Mouse (Mus musculus): ENCODE measurements around the gene Ush2a. TPM values are rescaled to one million over a fixed set of nuclear protein-coding genes. Genes with fewer than 3 reads are reported as not detected.
A peak's percentile ranks its signal among the peaks of the same experiment; 100 is the strongest.

Ush2a gene
- polyA plus RNA-seq, 1 experiment = 0.19 TPM

DNA sequence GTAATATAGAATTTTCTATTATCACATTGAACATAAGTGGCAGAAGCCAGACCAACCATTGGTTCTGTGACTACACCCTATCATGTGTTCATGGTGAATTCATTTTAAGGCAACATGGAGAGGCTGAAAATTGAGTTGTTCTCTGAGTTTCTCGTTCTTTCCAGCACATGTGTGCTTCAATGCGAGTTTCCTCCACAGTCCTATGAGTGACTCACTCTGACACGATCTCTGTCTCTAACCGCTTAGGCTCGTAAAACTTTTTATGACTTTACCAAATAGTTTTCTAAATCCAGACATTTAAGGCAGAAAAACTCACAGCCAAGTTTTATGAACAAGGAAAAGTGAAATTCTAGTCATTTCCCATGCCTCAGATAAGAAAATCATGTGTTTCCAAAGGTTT lies 597.9 kb downstream of the Ush2a start:
- Histone ChIP-seq H3K27ac (ENCODE audit: insufficient read depth, low read length) (no peak overlapping the region), H3K4me3 (ENCODE audit: insufficient read depth, low read length) (no peak overlapping the region), H3K4me1 (ENCODE audit: control insufficient read depth, insufficient read depth, low read length) (no peaks in the 10 kb centered on the region)
- TF ChIP-seq POLR2A (IDR thresholded peaks at IDR 0.05; ENCODE audit: extremely low read depth, insufficient read depth, low read length) (no peak), CTCF (IDR thresholded peaks at IDR 0.05; ENCODE audit: extremely low read depth, insufficient read depth, low read length) (no peak)

DNA sequence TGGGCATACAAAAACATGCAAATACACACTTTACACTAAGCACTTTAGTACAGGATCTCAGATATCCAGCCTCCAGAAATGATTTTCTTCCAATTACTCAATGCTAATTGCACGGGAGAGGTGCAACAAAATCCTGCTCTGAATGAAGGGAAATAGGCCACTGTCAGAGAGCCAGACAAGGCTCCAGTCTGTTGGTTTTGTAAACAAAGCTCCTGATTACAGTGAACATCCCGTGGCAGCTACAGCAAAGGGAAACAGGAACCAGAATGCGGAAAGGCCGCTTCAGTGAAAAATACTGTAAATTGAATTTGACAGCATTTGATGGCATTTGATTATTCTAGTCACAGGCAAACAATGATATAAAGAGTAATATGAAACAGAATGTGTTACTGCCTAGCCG lies 604.1 kb downstream of the Ush2a start:
- no peak overlapping the region for H3K4me3 ChIP-seq (ENCODE audit: insufficient read depth, low read length)
- TF ChIP-seq CTCF (IDR thresholded peaks at IDR 0.05; ENCODE audit: extremely low read depth, insufficient read depth, low read length) = no peak
- TF ChIP-seq POLR2A (IDR thresholded peaks at IDR 0.05; ENCODE audit: extremely low read depth, insufficient read depth, low read length) = no peak
- no peaks in the 10 kb centered on the region for H3K4me1 ChIP-seq (ENCODE audit: control insufficient read depth, insufficient read depth, low read length)
- no peak overlapping the region for H3K27ac ChIP-seq (ENCODE audit: insufficient read depth, low read length)

DNA sequence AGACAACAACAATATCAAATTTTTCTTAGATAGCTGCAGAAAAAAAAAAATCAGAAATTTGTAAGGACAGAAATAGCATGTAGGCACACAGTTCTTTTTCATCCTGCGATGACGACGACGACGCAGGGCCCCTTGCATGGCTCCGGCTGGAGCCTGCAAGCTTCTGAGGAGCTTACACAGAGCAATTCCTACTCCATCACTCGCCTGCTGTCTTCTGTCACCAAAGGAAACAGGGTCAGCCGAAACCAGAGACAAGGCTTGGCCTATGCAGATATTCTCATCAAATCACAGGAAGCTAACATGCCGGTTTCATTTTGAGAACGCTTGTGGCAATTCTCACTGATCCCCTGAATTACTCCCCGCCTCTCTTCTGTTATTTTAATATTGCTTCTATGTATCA lies 604.7 kb downstream of the Ush2a start:
- TF ChIP-seq CTCF (IDR thresholded peaks at IDR 0.05; ENCODE audit: extremely low read depth, insufficient read depth, low read length) (no peak), POLR2A (IDR thresholded peaks at IDR 0.05; ENCODE audit: extremely low read depth, insufficient read depth, low read length) (no peak)
- Histone ChIP-seq H3K27ac (ENCODE audit: insufficient read depth, low read length) (no peak overlapping the region), H3K4me1 (ENCODE audit: control insufficient read depth, insufficient read depth, low read length) (no peaks in the 10 kb centered on the region), H3K4me3 (ENCODE audit: insufficient read depth, low read length) (no peak overlapping the region)

DNA sequence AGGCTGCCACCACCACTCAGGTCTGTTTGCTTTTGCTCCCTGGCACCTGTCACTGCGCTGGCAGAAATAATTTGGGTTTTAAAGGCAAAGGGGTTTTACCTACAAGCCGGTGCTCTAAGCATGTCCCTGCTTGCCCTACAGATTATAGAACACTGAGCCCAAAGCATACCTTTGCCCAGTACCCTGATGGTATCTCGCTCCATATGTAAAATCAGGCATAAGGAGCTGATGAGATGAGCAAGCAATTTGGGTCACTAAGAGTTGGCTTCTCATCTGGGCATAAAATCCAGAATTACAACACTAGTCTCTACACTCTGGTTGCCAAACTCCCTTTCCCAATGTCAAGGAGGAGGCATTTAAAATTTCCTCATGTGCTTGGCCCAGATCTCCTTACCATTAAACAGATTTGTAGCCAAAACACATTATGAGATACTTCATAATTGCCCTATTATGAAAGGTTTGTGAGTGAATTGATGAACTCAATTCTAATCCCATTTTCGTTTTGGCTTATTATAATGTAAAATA lies 616.8 kb downstream of the Ush2a start:
- Histone ChIP-seq H3K4me1 (ENCODE audit: control insufficient read depth, insufficient read depth, low read length) (no peaks in the 10 kb centered on the region), H3K27ac (ENCODE audit: insufficient read depth, low read length) (no peak overlapping the region), H3K4me3 (ENCODE audit: insufficient read depth, low read length) (no peak overlapping the region)
- TF ChIP-seq CTCF (IDR thresholded peaks at IDR 0.05; ENCODE audit: extremely low read depth, insufficient read depth, low read length) (no peak), POLR2A (IDR thresholded peaks at IDR 0.05; ENCODE audit: extremely low read depth, insufficient read depth, low read length) (no peak)

DNA sequence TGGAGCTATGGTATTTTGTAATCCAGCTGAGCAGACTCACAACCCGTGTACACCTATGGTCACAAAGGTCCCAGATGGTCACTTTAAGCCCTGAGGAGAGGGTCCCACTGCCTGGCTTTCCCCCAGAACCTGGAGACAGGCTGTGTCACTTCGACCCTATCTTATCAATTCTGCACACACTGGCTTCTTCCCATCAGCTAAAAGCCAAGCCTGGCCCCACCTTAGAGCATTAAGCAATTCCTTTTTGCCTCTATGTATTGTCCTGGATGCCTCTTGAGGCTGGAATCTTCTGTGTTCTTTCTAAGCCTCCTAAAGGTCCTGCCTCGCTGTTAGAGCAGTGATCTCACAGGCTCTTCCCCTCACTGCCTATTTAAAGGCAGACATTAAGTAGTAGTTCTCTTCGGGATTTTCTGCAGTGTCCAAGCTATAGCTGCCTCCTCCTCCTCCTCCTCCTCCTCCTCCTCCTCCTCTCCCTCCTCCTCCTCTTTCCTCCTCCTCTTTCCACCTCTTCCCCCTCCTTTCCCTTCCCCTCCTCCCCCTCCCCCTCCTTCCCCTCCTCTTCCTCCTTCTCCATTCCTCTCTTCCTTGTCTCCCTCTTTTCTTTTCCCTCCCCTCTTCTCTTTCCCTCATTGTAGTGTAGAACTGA lies 635.2 kb downstream of the Ush2a start:
- no peak overlapping the region for H3K27ac ChIP-seq (ENCODE audit: insufficient read depth, low read length)
- TF ChIP-seq POLR2A (IDR thresholded peaks at IDR 0.05; ENCODE audit: extremely low read depth, insufficient read depth, low read length) (no peak), CTCF (IDR thresholded peaks at IDR 0.05; ENCODE audit: extremely low read depth, insufficient read depth, low read length) (no peak)
- no peaks in the 10 kb centered on the region for H3K4me1 ChIP-seq (ENCODE audit: control insufficient read depth, insufficient read depth, low read length)
- no peak overlapping the region for H3K4me3 ChIP-seq (ENCODE audit: insufficient read depth, low read length)

GRCm38 (mm10) chr1:188904091-188904490 lies 642.3 kb downstream of the Ush2a start:
- H3K4me1 ChIP-seq (ENCODE audit: control insufficient read depth, insufficient read depth, low read length) = no peaks in the 10 kb centered on the region
- TF ChIP-seq POLR2A (IDR thresholded peaks at IDR 0.05; ENCODE audit: extremely low read depth, insufficient read depth, low read length) (no peak), CTCF (IDR thresholded peaks at IDR 0.05; ENCODE audit: extremely low read depth, insufficient read depth, low read length) (peak; percentile 45; the same call in 1 of the 2 replicates)
- H3K4me3 ChIP-seq (ENCODE audit: insufficient read depth, low read length) = no peak overlapping the region
- no peak overlapping the region for H3K27ac ChIP-seq (ENCODE audit: insufficient read depth, low read length)

DNA sequence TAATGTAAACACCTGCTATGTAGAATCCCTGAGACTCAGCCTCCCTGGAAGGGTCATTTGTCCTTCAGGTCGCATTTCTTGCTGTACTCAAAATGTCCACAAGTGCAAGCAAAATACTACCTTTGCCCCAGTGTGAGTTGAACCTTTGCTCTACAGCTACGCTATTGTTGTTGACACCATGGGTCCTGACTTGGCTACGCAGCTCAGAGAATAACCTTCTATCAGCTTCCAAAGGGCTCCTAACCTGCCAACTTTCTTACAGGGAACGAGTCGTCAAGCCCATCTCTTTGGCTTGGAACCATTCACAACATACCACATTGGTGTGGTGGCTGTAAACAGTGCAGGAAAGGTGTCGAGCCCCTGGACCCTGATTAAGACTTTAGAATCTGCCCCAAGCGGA lies 644.4 kb downstream of the Ush2a start:
- no peaks in the 10 kb centered on the region for H3K4me1 ChIP-seq (ENCODE audit: control insufficient read depth, insufficient read depth, low read length)
- no peak for TF ChIP-seq CTCF (IDR thresholded peaks at IDR 0.05; ENCODE audit: extremely low read depth, insufficient read depth, low read length)
- TF ChIP-seq POLR2A (IDR thresholded peaks at IDR 0.05; ENCODE audit: extremely low read depth, insufficient read depth, low read length) = no peak

GRCm38 (mm10) chr1:188910656-188911055 lies 648.8 kb downstream of the Ush2a start:
- Histone ChIP-seq H3K4me3 (ENCODE audit: insufficient read depth, low read length) (no peak overlapping the region), H3K4me1 (ENCODE audit: control insufficient read depth, insufficient read depth, low read length) (no peaks in the 10 kb centered on the region), H3K27ac (ENCODE audit: insufficient read depth, low read length) (no peak overlapping the region)
- no peak for TF ChIP-seq CTCF (IDR thresholded peaks at IDR 0.05; ENCODE audit: extremely low read depth, insufficient read depth, low read length)
- TF ChIP-seq POLR2A (IDR thresholded peaks at IDR 0.05; ENCODE audit: extremely low read depth, insufficient read depth, low read length) = no peak

More for the DNA sequence above, 644.4 kb downstream of the Ush2a start:
- Histone ChIP-seq H3K27ac (ENCODE audit: insufficient read depth, low read length) (no peak overlapping the region), H3K4me3 (ENCODE audit: insufficient read depth, low read length) (no peak overlapping the region)

DNA sequence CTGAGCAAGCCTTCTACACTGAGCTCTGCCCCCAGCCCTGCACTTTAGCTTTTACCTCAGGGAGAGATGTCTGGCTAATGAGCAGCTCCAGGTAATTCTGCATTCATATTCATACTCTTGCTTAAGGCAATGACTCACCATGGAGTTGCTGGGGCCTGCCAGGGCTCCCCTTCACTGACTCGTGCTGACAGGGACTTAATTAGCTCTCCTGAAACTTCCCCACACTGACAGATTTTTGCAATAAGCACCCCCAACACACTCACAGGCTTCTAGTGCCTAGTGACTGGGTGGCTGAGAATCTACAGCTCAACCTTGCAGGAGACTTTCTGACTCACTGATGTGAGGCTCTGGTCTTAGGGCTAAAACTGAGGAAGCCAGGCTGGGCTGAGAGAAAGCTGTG lies 658.1 kb downstream of the Ush2a start:
- TF ChIP-seq POLR2A (IDR thresholded peaks at IDR 0.05; ENCODE audit: extremely low read depth, insufficient read depth, low read length) = no peak
- TF ChIP-seq CTCF (IDR thresholded peaks at IDR 0.05; ENCODE audit: extremely low read depth, insufficient read depth, low read length) = no peak
- Histone ChIP-seq H3K4me1 (ENCODE audit: control insufficient read depth, insufficient read depth, low read length) (no peaks in the 10 kb centered on the region), H3K27ac (ENCODE audit: insufficient read depth, low read length) (no peak overlapping the region), H3K4me3 (ENCODE audit: insufficient read depth, low read length) (no peak overlapping the region)

DNA sequence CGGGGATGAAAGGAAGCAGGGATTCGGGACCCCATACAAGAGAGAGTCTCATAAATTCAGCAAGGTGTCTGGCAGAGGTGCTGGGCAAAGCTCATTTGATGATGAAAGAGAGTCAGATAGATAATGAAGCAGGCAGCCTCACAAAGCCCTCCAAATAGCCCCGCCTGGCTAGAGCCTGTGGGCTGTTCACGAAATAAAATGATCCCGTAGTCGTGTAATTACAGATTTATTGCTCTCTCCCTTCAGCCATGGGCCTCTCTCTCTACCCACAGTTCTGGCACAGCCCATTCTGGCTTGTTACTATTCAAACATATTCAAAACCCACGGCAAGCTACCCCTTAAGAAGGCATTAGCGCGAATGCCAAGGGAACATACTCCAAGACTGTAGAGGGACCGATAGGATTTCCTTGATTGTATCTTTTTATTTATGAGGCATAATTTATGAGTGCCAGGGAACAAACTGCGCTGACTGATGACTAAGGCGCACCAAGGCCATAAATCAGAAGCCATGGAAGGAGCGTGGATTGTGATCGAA lies 675.5 kb downstream of the Ush2a start:
- TF ChIP-seq CTCF (IDR thresholded peaks at IDR 0.05; ENCODE audit: extremely low read depth, insufficient read depth, low read length) (no peak), POLR2A (IDR thresholded peaks at IDR 0.05; ENCODE audit: extremely low read depth, insufficient read depth, low read length) (no peak)
- Histone ChIP-seq H3K4me1 (ENCODE audit: control insufficient read depth, insufficient read depth, low read length) (no peaks in the 10 kb centered on the region), H3K4me3 (ENCODE audit: insufficient read depth, low read length) (no peak overlapping the region), H3K27ac (ENCODE audit: insufficient read depth, low read length) (no peak overlapping the region)

Measured in cortical plate, adult 2 months (tissue).